Mouse (Mus musculus) heart, adult 9 months (tissue): Measurements from ENCODE around the gene Ccr6.

ENCODE experiments used
- DNase-seq, 2 experiments: peaks; one replicate each; pipeline ENCODE4 v3.0.0; 2022; ENCODE audit warnings: low spot score in 2 of 2

Ccr6 gene

GRCm38 (mm10) chr17:8233618-8234214 is 2.1 kb upstream of the Ccr6 start:
- DNase-seq: no peak

- no peak for DNase-seq
Measured at GRCm38 (mm10) chr17:8234537-8234936, 1.3 kb upstream of the Ccr6 start.

GRCm38 (mm10) chr17:8238012-8238710 is 2.3 kb downstream of the Ccr6 start:
- no peak for DNase-seq

- DNase-seq: no peak
Measured at GRCm38 (mm10) chr17:8239561-8239960, 3.7 kb downstream of the Ccr6 start.

GRCm38 (mm10) chr17:8240517-8240916 is 4.7 kb downstream of the Ccr6 start:
- no peak for DNase-seq

- no peak for DNase-seq
Measured at GRCm38 (mm10) chr17:8241645-8242044, 5.8 kb downstream of the Ccr6 start.

GRCm38 (mm10) chr17:8242186-8242585 is 6.3 kb downstream of the Ccr6 start:
- no peak for DNase-seq

- DNase-seq: no peak
Measured at GRCm38 (mm10) chr17:8244124-8244523, 8.3 kb downstream of the Ccr6 start.

GRCm38 (mm10) chr17:8246102-8246754 is 10.4 kb downstream of the Ccr6 start:
- DNase-seq: no peak

GRCm38 (mm10) chr17:8251704-8252103 is 15.9 kb downstream of the Ccr6 start:
- DNase-seq: no peak

GRCm38 (mm10) chr17:8254268-8254667 is 18.4 kb downstream of the Ccr6 start:
- DNase-seq: no peak

GRCm38 (mm10) chr17:8254914-8255313 is 19.1 kb downstream of the Ccr6 start:
- DNase-seq: no peak

GRCm38 (mm10) chr17:8255583-8255982 is 19.7 kb downstream of the Ccr6 start:
- DNase-seq: no peak

- no peak for DNase-seq
Measured at GRCm38 (mm10) chr17:8256982-8257381, 21.1 kb downstream of the Ccr6 start.

- DNase-seq: peak; percentile 20 to 63
Measured at GRCm38 (mm10) chr17:8264638-8265037, 28.8 kb downstream of the Ccr6 start.

GRCm38 (mm10) chr17:8272054-8272749 is 36.4 kb downstream of the Ccr6 start:
- DNase-seq: peak in 1 of 2 experiments; percentile 23

- no peak for DNase-seq
Measured at GRCm38 (mm10) chr17:8272951-8273350, 37.1 kb downstream of the Ccr6 start.

GRCm38 (mm10) chr17:8276071-8276470 is 40.2 kb downstream of the Ccr6 start:
- no peak for DNase-seq

GRCm38 (mm10) chr17:8276680-8277079 is 40.8 kb downstream of the Ccr6 start:
- DNase-seq: no peak

GRCm38 (mm10) chr17:8277266-8277665 is 41.4 kb downstream of the Ccr6 start:
- no peak for DNase-seq

- no peak for DNase-seq
Measured at GRCm38 (mm10) chr17:8278356-8278755, 42.5 kb downstream of the Ccr6 start.

GRCm38 (mm10) chr17:8282821-8283525 is 47.1 kb downstream of the Ccr6 start, which contains the start of gene Mpc1:
Gene Mpc1, plus strand, starts transcription at chr17:8282904.
- DNase-seq: peak; percentile 91 to 94
